Mouse (Mus musculus) thymus, postnatal 10 days (tissue): ENCODE data around the gene Gdap2.
A peak's percentile ranks its signal among the peaks of the same experiment; 100 is the strongest.

Experiments used
- DNase-seq, 2 experiments: peaks; one replicate each; pipeline ENCODE4 v3.0.0; 2021; ENCODE audit warnings: low spot score in 2 of 2

Gene Gdap2

GRCm38 (mm10) chr3:100162315-100163105 lies at the start of gene Gdap2, which contains the start of gene Wdr3:
TSS of gene Gdap2 (plus strand) at chr3:100162381.
TSS of gene Wdr3 (minus strand) at chr3:100162407.
- DNase-seq: peak; percentile 92 to 95

GRCm38 (mm10) chr3:100118681-100119080 lies 43.5 kb upstream of the Gdap2 start:
- no peak for DNase-seq

DNA sequence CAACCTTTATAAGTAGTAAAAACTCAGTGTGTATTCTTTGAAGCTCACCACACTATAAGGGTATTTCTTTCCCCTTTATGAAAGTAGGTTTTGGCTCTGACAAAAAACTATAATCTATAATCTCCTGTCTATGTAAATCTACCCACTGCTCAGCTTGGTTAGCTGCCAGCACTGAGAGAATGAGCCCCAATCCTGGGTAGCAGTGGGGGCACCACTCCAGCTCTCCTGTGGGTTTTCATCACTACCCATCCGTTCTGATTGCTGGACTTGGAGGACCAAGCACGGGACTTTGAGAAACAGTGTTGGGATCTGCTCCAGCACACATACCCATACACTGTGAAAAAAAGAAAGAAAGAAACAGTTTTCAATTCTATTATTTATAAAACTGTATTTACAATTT lies 40.2 kb upstream of the Gdap2 start:
- DNase-seq: no peak

- DNase-seq: no peak
Observed at GRCm38 (mm10) chr3:100122445-100122844, 39.7 kb upstream of the Gdap2 start.

DNA sequence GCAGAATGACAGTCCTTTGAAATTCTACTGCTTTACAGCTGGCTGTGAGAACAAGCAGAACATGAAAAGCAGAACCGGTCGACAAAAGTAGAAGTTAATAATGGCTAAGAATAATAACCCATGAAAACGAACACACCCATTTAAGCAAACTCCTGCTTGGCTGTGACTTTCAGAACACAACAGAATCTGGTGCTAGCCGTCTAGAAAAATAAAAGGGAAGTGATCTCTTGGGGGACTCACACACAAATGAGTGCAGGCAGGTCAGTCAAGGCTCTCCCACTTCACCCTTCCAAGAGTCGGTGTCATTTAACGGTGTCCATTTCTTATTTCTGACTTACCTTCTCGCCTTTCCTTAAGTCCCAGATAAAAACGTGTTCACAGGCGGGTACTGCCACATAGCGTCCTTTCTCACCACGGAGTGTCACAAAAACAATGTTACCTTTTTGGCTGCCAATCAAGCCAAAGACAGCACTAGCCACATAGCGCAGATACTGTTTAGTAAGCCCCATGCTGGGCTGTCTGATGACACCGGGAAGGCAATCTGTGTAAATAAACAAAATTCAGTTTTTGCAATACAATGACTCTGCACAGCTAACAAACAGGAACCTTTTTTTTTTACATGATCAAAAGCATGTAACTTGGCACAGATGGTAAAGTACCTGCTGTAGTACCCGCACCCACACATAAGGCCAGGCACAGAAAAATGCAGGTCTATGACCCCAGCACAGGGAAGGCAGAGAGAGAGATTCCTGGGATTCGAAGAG lies 1.3 kb upstream of the Gdap2 start:
- no peak for DNase-seq

- DNase-seq: no peak
Observed at GRCm38 (mm10) chr3:100161665-100162314, 391 bp upstream of the Gdap2 start.

GRCm38 (mm10) chr3:100163556-100163955 lies 1.4 kb downstream of the Gdap2 start:
- DNase-seq: no peak

DNA sequence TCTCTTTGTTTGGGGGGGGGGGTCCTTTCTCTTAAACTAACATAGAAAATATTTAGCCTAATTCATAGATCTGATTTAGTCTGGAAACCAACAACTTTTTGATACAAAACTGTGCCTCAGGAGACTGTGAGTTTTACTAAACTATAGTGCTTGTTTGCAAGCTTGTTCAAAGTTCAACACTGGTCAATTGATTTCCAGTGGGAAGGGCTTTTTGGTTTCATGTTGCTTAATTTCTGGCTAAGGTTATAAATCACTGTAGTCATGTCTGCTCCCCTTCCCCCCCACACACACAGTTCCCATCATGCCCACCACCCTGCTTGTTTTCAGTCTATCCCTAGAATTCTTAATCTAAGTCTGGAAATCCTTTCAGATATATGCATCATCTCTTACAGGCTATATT lies 2.8 kb downstream of the Gdap2 start:
- no peak for DNase-seq

GRCm38 (mm10) chr3:100176031-100176430 lies 13.8 kb downstream of the Gdap2 start:
- DNase-seq: no peak

- DNase-seq: no peak
Observed at GRCm38 (mm10) chr3:100180471-100180870, 18.3 kb downstream of the Gdap2 start.

GRCm38 (mm10) chr3:100189444-100189843 lies 27.3 kb downstream of the Gdap2 start:
- peak; percentile 7 to 53 for DNase-seq

GRCm38 (mm10) chr3:100189861-100190260 lies 27.7 kb downstream of the Gdap2 start:
- DNase-seq: no peak

GRCm38 (mm10) chr3:100194210-100194609 lies 32.0 kb downstream of the Gdap2 start:
- DNase-seq: no peak

- no peak for DNase-seq
Observed at GRCm38 (mm10) chr3:100201554-100201953, 39.4 kb downstream of the Gdap2 start.

DNA sequence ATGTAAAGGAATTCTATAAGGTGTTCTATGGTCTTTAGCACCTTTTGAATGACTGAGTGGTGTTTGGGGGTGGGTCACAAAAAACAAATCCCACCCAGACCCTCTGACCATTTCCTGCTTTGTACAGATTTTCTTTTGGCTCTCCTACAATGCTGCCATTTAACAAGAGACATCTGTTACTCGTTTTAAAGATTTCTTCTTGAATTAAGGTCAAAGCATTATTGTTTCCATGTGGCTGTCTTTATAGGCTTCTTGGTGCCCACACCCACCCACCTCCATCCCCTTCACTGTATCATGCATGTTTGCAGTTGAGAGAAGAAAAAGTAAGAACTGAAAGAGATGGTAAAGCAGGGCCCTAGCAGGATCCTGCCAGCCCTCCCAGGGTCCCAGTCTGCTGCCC lies 44.8 kb downstream of the Gdap2 start:
- DNase-seq: no peak

- DNase-seq: no peak
Observed at GRCm38 (mm10) chr3:100215469-100215868, 53.3 kb downstream of the Gdap2 start.

GRCm38 (mm10) chr3:100225326-100225959 lies 63.3 kb downstream of the Gdap2 start:
- no peak for DNase-seq

DNA sequence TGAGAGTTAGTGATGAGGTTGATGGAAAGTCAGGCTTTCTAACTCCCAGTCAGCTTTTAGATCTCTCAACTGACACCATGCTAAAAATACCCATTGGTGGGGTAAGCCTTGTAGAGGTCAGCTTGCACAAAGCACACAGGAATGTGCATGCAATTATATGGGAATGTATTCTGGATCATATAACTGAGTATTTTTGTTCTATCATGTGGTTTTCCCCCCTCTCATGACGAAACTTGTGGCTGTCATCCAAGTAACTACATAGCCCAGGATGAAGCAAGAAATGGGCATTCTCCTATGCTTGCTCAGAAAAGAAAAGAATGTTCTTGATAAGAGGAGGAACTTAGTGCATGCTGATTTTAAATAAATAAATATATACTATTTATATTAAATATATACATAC lies 65.3 kb downstream of the Gdap2 start:
- DNase-seq: no peak

DNA sequence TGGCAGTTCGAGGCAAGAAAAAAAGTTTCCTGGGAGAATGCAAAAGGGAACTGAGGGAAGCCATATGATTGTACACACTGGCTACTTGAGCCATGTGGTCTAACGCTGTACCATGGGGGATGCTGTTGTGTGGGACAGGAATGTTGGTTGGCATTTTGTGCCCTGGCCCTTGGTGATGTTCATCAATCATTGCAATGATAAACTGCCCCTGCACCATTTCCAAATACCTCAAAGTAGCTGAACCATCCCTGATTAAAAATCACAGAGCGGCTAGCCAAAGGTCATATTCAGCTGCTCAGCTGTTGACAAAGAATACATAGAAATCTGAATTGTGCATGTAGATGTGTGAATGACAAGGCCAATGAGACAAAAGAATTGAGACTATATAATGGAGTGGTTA lies 66.8 kb downstream of the Gdap2 start:
- DNase-seq: no peak

- DNase-seq: no peak
Observed at GRCm38 (mm10) chr3:100236725-100237436, 74.7 kb downstream of the Gdap2 start.

- no peak for DNase-seq
Observed at GRCm38 (mm10) chr3:100242230-100242629, 80.0 kb downstream of the Gdap2 start.
